Mouse (Mus musculus) bone marrow macrophage, adult 2 months (primary cell): ENCODE data around the gene Cltb. TPM values are rescaled to one million over a fixed set of nuclear protein-coding genes. Genes with fewer than 3 reads are reported as not detected.
A peak's percentile ranks its signal among the peaks of the same experiment; 100 is the strongest.
"Not testable (repeated sequence)": the region's sequence is repeated elsewhere in the genome, so short reads cannot be mapped to it uniquely, and the experiment has no call there.

Source experiments
- H3K27ac ChIP-seq: 2 replicates; pipeline ENCODE4 v1.5.1; 2012; ENCODE audit warnings: low read depth, low read length; ENCODE audit not compliant: insufficient read depth
- H3K4me1 ChIP-seq: 2 replicates; pipeline ENCODE4 v1.6.1; 2012; ENCODE audit warnings: low read length; ENCODE audit not compliant: control insufficient read depth, insufficient read depth
- H3K4me3 ChIP-seq: 2 replicates; pipeline ENCODE4 v1.5.1; 2012; ENCODE audit warnings: mild to moderate bottlenecking, low read length, moderate library complexity; ENCODE audit not compliant: insufficient read depth
- CTCF ChIP-seq: IDR thresholded peaks from 2 replicates; pipeline ENCODE4 v1.5.1; 2012; ENCODE audit warnings: low read depth, mild to moderate bottlenecking, low read length, moderate library complexity
- POLR2A ChIP-seq: IDR thresholded peaks from 2 replicates; pipeline ENCODE4 v1.6.1; 2012; ENCODE audit warnings: mild to moderate bottlenecking, low read depth, low read length, borderline replicate concordance
- polyA plus RNA-seq: library from polyadenylated mRNA; stranded (reverse); fragments of >200 nt; gene quantifications from 2 replicates; pipeline ENCODE4 v1.2.4, GENCODE M21; 2012; ENCODE audit not compliant: missing spikeins, insufficient read depth, insufficient read length

Cltb gene
- 35.5 and 43.2 TPM in 2 replicates for polyA plus RNA-seq

DNA sequence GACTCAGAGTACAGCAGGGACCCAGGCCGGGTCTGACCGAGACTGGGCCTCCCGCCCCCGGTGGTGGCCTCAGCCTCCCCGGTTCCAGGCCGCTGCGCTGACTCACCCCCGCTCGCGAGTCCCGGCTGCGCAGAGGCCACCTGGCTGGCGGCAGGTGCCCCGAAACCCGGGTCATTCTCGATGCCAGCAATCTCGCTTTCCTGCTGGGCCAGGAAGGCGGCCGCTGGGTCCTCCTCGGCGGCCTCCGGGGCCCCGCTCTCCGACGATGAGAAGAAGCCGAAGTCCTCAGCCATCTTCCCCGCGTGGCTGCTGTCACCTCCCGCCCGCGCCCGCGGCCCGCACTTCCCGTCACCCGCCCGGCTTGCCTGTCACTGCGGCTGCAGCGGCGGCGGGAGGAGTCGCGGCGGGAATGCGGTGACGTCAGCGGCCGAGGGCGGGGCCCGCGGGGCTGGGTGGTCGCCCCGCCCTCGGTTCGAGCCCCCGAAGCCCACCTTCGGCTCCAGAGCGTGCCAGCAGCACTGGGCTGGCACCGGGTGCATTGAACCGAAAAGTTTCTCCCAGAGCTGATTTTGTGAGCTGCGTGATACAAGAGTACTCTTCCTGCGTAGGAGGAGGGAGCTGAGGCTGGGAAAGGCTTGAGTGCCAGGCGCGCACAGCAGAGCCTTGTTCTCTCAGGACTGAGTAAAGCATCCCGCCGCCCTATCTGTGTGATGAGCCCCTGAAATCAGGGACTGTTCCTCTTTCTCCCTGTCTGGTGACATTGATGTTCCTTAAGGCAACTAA lies at the start of gene Cltb:
Gene Cltb, minus strand, starts transcription at position 373 of the 783 bp plus-strand sequence.
- Histone ChIP-seq H3K27ac (peak within 1 kb of the TSS; percentile 47), H3K4me1 (peaks cover 10% of the 10 kb centered on the region), H3K4me3 (peak within 1 kb of the TSS; percentile 73)
- TF ChIP-seq POLR2A (no peak), CTCF (no peak)

DNA sequence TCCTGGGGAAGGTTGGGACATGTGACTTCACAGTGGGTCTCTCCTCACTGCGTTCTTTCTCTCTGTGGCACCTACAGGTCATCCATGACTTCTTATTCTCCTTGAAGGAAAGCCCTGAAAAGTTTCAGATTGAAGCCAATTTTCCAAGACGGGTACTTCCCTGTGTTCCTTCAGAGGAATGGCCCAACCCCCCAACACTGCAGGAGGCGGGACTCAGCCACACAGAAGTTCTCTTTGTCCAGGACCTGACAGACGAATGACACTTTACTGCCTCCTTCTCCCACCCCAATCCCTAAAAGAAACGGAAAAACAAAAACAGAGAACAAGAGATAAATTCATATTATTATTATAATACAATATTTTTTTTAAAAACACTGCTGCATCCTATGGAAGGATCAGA lies 49.7 kb upstream of the Cltb start:
- TF ChIP-seq POLR2A (no peak), CTCF (no peak)
- H3K27ac ChIP-seq, result no peak overlapping the region
- H3K4me3 ChIP-seq, result no peak overlapping the region
- no peaks in the 10 kb centered on the region for H3K4me1 ChIP-seq

DNA sequence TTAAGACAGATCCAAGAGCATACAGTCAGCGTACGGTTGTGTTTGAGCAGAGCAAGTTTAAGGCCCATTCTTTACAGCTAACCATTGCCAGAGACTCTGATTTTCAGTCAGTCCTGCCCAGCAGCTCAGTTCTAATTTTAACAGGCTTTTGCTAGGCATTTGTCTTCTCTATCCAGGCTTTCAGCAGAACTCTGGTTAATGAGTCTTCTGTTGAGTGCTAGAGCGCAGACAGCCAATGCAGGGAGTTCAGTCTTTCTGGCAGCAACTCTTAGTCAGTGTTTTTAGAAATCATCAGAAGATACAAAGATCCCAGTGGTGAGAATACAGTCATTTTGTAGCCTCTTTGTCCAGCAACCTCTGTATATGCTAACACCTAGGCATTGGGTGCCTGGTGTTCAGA lies 39.3 kb upstream of the Cltb start:
- no peak overlapping the region for H3K4me3 ChIP-seq
- TF ChIP-seq POLR2A (no peak), CTCF (no peak)
- no peaks in the 10 kb centered on the region for H3K4me1 ChIP-seq
- H3K27ac ChIP-seq, result no peak overlapping the region

DNA sequence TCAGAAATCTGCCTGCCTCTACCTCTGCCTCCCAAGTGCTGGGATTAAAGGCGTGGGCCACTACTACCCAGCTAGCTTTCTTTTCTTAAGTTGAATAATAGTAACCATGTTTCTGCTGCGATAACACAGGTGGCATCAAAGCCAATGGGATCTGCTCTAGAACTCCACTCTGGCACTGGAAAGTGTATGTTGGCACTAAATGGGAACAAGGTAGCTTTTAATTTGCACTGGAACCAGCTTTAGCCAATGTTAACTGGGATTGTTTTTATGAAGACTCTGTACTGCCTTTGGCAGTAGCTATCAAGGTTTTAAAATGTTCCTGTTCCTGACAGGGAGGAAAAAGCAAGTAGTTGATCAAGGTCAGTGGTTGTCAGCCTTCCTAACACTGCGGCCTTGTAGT lies 23.9 kb upstream of the Cltb start:
- H3K4me1 ChIP-seq, result no peaks in the 10 kb centered on the region
- H3K27ac ChIP-seq, result no peak overlapping the region
- TF ChIP-seq CTCF (no peak), POLR2A (no peak)
- H3K4me3 ChIP-seq, result no peak overlapping the region

DNA sequence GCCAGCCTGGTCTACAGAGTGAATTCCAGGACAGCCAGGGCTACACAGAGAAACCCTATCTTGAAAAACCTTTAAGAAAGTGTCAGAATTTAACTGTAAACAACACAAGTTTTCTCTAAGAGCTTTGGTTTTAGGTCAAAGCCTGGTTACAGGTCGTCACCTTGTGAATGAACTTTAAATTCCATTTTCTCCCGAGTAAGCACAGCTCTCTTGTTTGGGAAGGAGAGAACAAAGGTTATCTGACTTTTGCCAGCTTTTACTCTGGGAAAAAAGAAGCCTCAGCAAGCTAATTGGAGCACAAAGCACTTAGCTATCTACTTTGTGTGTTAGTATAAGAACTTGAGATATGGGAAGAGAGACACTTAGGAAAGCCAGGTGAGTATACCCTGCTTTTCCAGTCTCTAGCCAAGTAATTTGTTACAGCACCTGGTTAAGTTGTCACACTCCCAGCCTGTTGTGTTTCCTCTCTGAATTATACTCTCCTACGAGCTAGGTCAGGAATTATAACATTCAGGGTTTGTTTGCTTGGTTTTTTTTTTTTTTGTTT lies 21.7 kb upstream of the Cltb start:
- H3K4me3 ChIP-seq, result no peak overlapping the region
- H3K27ac ChIP-seq, result no peak overlapping the region
- TF ChIP-seq POLR2A (no peak), CTCF (no peak)
- H3K4me1 ChIP-seq, result no peaks in the 10 kb centered on the region

DNA sequence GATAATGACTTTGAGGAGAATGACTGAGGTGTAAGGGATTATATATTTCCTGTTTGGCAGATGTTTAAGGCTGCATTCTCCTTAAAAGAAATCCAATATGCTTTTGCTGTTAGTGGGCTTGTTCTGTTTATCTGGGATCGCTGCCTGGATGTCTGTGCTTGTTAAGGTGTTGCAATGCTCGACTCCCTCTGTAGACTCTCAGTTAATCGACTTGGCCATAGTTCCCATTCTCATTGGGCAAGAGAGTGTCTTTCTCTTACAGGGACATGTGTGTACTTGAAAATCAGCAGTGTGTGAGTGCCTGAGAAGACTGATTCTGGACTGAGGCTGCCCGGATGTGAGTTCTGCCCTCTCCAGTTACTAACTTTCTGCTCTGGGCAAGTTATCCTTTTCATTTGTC lies 18.0 kb upstream of the Cltb start:
- H3K27ac ChIP-seq, result no peak overlapping the region
- TF ChIP-seq CTCF, result no peak
- TF ChIP-seq POLR2A, result no peak
- H3K4me3 ChIP-seq, result no peak overlapping the region
- peaks cover 4% of the 10 kb centered on the region for H3K4me1 ChIP-seq

DNA sequence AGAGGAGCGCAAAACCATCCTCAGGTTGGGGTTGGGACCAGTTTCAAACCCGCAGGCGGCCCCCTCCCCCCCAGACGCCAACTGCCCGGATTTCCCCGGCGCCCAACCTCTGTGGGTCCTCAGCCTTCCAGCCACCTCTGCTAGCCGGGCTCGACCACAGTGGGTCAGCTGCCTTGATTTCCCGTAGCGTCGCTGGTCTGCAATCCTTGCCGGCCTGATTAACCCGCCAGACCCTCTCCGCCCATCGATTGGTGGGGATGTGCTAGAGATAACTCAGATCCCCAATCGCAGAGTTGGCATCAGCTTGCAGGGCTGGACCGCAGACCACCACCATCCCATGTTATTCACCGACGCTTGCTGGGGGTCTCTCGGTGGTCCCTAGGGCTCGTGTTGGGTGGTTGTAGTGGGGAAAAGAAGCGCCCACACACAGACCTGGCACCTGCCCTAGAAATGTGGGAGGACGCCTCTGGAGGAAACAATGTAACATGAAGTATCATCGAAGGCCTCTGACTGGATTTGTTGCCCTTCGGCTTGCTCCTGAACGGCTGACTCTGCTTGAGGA lies 10.9 kb upstream of the Cltb start:
- peak overlapping the region; percentile 83 for H3K4me3 ChIP-seq
- peak overlapping the region; percentile 48 for H3K27ac ChIP-seq
- peaks cover 15% of the 10 kb centered on the region for H3K4me1 ChIP-seq
- TF ChIP-seq POLR2A (no peak), CTCF (no peak)

DNA sequence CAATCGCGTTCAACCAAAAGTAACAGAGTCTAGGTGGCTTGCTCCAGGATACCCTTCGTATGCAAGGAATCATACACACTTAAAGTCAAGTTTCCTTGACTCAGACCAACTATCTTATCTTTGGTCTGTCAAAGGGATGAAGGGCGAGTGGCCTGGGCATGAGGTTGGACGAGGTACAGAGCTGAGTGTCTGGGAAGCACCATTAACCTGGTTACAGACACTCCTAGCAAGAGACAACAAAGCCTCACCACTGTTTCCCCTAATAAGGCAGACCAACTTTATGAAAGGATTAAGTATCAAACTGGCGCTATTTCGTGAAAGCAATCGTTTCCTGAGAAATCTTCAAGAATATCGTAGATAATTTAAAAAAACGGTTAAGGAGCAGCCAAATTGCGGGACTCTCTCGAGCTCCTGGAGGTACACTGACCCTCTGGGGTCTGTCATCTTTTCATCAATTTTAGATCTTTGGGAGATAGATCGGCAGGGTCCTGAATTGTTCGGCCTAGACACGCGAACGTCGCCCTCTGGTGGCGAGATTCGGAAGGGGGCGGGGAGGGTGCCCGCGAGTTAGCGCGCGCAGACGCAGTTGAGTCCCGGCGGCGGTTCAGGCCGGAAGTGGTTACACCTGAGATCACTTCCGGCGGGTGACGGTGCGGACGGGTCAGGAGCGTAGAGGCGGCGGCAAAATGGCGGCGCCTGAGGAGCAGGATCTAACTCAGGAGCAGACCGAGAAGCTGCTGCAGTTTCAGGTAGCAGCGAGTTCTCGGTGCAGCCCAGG lies 10.2 kb upstream of the Cltb start, which contains the start of gene Faf2:
Gene Faf2, plus strand, starts transcription at position 630 of the 778 bp plus-strand sequence.
- H3K4me3 ChIP-seq, result peak within 1 kb of the TSS; percentile 83
- H3K4me1 ChIP-seq, result peaks cover 17% of the 10 kb centered on the region
- peak within 1 kb of the TSS; percentile 48 for H3K27ac ChIP-seq
- TF ChIP-seq CTCF, result peak; percentile 69
- TF ChIP-seq POLR2A, result no peak

DNA sequence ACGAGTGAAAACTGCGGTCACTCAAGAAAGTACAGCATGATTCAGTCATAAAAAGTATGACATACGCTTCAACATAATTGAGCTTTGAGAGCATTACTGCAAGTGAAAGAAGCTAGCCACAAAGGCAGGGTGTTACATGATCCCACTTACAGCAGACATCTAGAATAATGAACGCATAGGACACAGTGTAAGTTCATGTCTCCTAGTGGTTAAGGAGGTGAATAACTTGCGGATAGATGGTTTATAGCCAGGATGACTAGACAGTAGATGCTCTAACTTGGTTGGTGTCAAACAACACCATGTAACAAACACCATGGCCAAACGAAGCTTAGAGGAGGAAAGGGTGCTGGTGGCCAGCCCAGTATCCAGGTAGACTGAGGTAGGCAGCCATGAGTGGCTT lies 5.9 kb upstream of the Cltb start:
- H3K4me3 ChIP-seq, result no peak overlapping the region
- no peak overlapping the region for H3K27ac ChIP-seq
- H3K4me1 ChIP-seq, result peaks cover 16% of the 10 kb centered on the region
- TF ChIP-seq POLR2A (no peak), CTCF (no peak)

DNA sequence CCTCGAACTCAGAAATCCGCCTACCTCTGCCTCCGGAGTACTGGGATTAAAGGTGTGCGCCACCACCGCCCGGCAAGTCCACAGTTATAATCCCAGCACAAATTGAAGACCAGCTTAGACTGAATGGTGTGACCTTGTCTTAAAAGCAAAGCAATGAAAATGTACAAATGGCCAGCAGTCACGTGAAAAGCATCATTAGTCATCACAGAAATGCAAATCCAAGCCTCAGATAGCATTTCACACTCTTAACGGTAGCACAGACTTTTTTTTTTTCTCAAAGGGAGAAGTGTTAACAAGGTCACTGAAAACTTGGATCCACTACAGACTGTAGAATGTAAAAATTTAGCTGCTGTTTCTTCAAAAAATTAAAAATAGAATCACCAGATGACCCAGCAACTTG lies 5.2 kb upstream of the Cltb start:
- TF ChIP-seq CTCF (no peak), POLR2A (no peak)
- H3K4me1 ChIP-seq, result peaks cover 19% of the 10 kb centered on the region
- no peak overlapping the region for H3K4me3 ChIP-seq
- H3K27ac ChIP-seq, result no peak overlapping the region; the same call in 1 of the 2 replicates

DNA sequence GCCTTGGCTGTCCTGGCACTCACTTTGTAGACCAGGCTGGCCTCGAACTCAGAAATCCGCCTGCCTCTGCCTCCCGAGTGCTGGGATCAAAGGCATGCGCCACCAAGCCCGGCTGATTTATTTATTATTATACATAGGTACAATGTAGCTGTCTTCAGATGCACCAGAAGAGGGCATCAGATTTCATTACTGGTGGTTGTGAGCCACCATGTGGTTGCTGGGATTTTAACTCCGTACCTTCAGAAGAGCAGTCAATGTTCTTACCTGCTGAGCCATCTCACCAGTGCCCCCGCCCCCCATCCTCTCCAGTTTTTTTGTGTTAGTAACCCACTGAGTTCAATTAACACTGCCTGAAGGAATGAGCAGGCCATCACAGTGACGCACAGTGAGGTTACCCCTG lies 2.0 kb upstream of the Cltb start:
- H3K27ac ChIP-seq, H3K4me3 ChIP-seq: not testable (repeated sequence)
- peaks cover 15% of the 10 kb centered on the region for H3K4me1 ChIP-seq
